Mouse (Mus musculus): ENCODE measurements around the gene H6pd.

GRCm38 (mm10) chr4:150048038-150048437 lies 39.2 kb upstream of the H6pd start:
- TF ChIP-seq CTCF (IDR thresholded peaks at IDR 0.05 in 2 of 3, conservative IDR thresholded peaks at IDR 0.05 in 1 of 3; ENCODE audit: control insufficient read depth in 1 of 3, insufficient read depth in 1 of 3, low read depth in 2 of 3, low read length in 3 of 3, poor library complexity in 1 of 3, severe bottlenecking in 1 of 3), result no peak
- TF ChIP-seq ZNF384 (IDR thresholded peaks at IDR 0.05; ENCODE audit: low read depth, low read length), result no peak
- no peak for TF ChIP-seq CHD2 (IDR thresholded peaks at IDR 0.05; ENCODE audit: low read length)
- no peak for TF ChIP-seq GABPA (IDR thresholded peaks at IDR 0.05; ENCODE audit: low read depth, low read length)
